Mouse (Mus musculus): Measurements from ENCODE around the gene Adgrb3.
"Not testable (repeated sequence)": the region's sequence is repeated elsewhere in the genome, so short reads cannot be mapped to it uniquely, and the experiment has no call there.

Adgrb3 gene

GRCm38 (mm10) chr1:25745575-25745974, 83.9 kb downstream of the Adgrb3 start:
- DNase-seq (ENCODE audit: low read depth, low spot score): no peak

DNA sequence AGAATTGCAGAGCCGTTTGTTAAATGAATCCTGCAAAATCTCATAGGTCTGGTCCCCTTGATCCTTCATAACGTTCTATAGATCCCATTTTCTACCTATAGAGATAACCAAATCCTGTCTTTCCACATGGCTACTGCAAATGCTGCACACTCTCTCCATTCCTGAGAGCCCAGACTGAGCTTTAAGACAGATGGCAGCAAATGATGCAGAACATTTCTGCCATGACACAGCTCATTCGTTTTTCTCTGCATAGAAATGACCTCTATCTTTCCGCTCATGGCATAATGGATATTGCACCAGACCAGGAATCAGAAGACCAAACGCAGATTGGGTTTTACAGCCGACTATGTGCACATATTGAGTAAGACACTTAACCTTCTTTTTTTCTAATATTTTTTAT, 84.8 kb downstream of the Adgrb3 start:
- no peak for DNase-seq (ENCODE audit: low read depth, low spot score)

DNA sequence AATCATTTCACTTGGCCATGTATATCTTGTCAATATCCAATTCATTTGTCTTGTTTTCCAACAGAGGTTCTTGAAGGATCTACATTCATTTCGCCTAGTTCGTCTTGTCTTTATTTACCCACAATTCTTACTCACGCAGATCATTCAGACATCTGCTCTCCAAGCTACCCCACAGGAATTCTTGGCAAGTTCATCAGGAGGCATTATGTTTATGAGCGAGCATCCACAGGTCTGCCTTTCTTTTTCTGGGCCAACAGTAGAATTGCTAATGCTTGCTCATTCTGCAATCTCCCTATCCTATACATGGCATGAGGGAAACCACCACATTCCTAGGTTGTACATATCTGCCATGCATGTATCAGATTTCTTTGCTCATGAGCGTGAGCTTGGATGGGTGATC, 99.7 kb downstream of the Adgrb3 start:
- DNase-seq (ENCODE audit: low read depth, low spot score): no peak

DNA sequence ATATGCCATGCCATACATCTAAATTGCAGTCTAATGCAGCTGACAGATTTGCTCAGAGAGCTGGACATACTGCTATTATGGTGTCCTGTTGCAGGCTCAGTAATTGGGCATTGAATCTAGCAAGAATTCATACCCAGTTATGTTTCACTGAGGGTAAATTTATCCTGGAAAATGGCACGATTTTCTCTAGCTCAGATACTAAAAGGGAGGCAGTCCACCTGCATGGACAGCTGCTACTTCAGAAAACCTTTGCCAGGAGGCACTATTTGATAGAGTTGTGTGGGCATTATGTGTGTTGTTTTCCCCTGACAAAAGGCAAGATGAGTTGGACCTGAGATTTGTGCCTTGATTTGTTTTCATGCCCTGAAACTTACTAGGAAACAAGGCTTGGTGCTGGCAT, 118.0 kb downstream of the Adgrb3 start:
- no peak for DNase-seq (ENCODE audit: low read depth, low spot score)

- no peak for DNase-seq (ENCODE audit: low read depth, low spot score)
Observed at GRCm38 (mm10) chr1:25706299-25706698, 123.2 kb downstream of the Adgrb3 start.

DNA sequence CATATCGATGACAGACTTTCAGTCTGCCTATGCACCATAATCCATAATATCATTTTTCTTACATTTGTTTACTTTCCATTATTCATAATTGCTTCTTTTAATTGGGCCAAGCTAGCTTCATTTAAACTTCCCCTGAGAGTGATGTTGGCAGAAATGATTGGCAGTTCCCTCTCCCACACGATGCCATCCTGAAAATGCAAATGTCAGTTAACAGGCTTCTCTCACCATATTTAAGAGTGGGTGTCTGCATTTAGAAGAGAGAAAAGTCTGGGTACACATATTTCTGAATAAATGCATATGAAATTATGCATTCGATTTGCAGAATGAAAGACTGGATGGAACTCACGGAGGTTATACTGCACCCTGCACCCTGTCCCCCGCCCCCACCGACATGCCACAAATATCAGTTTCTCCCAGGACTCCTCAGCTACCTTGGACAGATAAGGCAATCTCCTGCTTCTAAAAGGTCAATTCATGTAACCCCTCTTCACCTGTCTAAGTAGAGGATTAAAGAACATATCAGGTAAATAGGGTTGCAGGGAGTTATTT, 130.7 kb downstream of the Adgrb3 start:
- DNase-seq (ENCODE audit: low read depth, low spot score): no peak

GRCm38 (mm10) chr1:25697179-25697578, 132.3 kb downstream of the Adgrb3 start:
- no peak for DNase-seq (ENCODE audit: low read depth, low spot score)

DNA sequence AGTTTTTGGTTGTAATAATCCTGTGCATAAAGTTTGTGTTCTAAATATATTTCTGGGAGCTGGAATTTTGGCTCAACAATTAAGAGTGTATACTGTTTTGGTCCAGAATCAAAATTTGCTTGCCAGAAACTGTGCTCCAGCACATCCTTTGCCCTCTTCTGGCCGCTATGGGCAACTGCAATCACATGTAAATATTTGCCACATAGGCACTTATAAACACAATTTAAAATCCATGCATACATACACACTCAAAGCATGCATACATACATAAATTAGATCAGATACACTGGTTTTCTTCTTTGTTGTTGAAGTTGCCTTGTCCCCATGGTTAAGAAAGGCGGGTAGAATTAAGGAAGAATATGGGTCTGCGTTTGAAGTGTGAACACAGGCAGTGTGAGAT, 132.7 kb downstream of the Adgrb3 start:
- DNase-seq (ENCODE audit: low read depth, low spot score): peak; percentile 24

DNA sequence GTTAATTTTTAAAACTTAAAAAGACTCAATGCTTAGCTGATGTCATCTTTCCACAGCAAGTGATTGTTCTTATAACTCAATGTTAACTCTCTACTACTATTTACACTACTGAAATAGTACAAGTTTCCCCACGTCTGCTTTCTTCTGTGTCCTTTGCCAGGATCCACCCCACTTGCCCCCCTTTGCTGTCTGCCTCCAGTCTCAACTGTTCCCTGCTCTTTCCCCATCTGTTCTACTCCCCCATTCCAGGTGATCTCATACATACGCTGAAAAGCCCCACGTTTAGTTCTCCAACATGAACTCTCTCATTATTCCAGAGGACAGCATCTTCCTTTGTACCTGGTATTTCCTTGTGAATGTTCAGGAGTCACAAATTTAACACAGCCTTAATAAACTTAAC, 147.4 kb downstream of the Adgrb3 start:
- no peak for DNase-seq (ENCODE audit: low read depth, low spot score)

DNA sequence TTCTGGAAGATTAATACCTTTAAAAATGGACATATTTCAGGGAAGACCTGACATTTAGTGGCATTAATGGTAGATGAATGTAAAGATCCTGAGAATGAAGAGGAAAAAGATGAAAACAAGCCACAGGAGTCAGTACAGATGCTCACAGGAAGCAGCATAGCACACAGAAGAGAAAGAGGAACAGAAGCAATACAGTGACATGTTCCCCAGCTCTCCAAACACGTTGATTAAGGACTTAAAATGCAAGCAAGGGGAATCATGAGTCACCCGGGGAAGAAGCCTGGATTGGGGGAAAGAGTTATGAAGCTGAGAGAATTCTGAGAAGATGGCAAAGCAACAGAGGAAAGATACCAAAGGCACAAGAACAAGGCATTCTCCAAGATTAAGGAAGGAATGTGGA, 149.9 kb downstream of the Adgrb3 start:
- DNase-seq (ENCODE audit: low read depth, low spot score): no peak

DNA sequence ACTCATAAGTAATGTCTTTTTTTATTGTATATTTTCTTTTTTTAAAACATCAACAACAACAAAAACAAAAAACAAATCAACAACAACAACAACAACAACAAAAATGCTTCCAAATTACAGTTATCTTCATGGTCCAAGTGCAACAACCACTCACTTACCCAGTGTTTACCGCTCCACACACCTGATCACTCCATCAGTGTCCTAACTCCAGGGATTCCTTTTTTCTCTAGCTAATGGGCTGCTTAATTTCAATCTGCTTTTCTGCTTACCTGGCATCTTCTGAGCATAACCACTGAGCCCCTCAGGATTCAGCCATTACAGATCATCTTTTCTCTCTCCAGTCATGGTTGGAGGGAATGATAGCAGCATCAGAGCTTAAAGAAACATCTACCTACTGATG, 176.8 kb downstream of the Adgrb3 start:
- no peak for DNase-seq (ENCODE audit: low read depth, low spot score)

GRCm38 (mm10) chr1:25644256-25644655, 185.3 kb downstream of the Adgrb3 start:
- DNase-seq (ENCODE audit: low read depth, low spot score): no peak

- no peak for DNase-seq (ENCODE audit: low read depth, low spot score)
Observed at GRCm38 (mm10) chr1:25621458-25621857, 208.0 kb downstream of the Adgrb3 start.

GRCm38 (mm10) chr1:25616954-25617353, 212.6 kb downstream of the Adgrb3 start:
- peak; percentile 7 for DNase-seq (ENCODE audit: low read depth, low spot score)

DNA sequence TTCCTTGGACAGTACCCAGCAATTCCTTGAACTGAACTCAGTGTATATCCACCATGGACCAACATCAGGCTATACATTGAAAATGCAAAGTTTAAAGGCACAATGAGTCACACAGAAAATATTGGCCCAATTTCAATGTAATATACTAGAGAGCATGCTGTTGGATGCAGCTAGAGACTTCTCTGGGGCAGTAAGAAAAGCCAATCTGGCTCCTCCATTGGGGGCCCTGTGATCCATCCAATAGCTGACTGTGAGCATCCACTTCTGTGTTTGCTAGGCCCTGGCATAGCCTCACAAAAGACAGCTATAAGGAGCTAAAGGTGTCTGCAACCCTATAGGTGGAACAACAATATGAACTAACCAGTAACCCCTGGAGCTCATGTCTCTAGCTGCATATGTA, 218.7 kb downstream of the Adgrb3 start:
- not testable (repeated sequence) for DNase-seq (ENCODE audit: low read depth, low spot score)

DNA sequence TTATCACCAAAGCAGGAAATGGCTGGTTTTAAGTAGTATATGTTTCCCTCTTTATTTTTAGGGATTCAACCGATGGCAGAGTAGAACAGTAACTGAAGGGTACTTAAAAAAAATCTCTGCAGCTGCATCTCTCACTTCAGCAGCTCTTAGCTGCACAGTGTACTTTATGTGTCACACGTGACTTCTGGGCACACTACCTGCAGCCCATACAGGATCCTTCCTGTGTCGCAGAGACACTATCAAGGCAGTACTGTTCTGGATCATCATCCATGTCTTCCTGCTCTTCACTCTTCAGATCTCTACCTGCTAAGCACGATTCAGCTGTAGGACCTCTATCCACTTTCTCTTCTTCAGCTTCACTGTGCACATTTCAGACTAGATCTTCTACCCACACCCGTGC, 230.6 kb downstream of the Adgrb3 start:
- DNase-seq (ENCODE audit: low read depth, low spot score): no peak

- no peak for DNase-seq (ENCODE audit: low read depth, low spot score)
Observed at GRCm38 (mm10) chr1:25588568-25589118, 240.9 kb downstream of the Adgrb3 start.

GRCm38 (mm10) chr1:25581698-25582097, 247.8 kb downstream of the Adgrb3 start:
- DNase-seq (ENCODE audit: low read depth, low spot score): no peak

- DNase-seq (ENCODE audit: low read depth, low spot score): no peak
Observed at GRCm38 (mm10) chr1:25577836-25578235, 251.7 kb downstream of the Adgrb3 start.

DNA sequence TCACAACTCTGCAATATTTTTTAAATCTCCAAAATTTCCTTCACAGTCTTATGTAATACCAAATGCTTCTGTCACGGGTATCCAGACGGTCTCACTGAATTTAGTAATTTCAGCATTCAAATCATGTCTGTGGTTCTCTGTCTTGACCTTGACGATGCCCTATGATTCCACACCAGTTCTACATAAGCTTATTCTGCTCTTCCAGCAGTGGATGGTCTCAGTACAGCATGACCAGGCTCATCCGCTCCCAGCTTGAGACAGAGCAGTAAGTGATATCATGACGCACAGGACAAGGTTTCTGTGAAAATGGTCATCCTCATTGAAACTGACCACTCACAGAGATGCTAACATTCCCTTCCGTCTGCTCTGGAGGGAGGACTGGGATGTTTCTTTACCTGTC, 252.9 kb downstream of the Adgrb3 start:
- DNase-seq (ENCODE audit: low read depth, low spot score): no peak

- DNase-seq (ENCODE audit: low read depth, low spot score): no peak
Observed at GRCm38 (mm10) chr1:25568096-25568495, 261.4 kb downstream of the Adgrb3 start.

DNA sequence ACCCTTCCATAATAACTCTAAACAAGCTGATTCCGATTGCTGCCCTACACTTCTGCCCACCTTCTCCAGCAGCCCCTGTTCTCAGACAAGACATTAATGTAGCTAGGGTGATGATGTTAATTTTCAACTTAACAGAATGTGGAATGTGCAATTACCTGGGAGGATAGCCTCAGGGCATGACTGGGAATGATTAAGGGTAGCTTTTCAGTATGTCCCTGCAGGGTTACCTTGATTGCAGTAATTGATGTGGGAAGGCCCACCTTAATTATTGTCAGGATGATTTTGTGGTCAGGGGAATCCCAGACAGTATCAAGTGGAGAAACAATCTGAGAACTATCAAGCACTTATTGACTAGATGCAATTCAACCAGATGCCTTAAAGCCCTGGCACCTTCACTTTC, 283.4 kb downstream of the Adgrb3 start:
- DNase-seq (ENCODE audit: low read depth, low spot score): no peak

DNA sequence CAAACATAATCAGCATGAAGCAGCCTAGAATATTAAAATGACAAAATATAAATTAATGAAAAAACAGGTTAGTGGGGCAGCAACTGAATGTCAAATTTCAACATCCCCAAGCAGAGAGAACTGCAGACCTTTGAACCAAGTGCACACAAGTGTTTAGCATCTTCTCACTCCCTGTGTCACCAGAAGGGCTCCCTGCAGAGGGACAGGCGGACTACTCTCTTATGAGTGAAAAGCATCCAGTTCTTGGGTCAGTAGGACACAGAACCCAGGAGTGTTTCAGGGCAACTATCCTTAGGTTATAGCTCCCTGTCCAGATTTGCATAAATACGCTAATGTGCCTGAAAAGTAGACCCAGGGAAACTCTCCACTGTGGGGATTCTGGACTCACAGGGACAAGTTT, 285.6 kb downstream of the Adgrb3 start:
- no peak for DNase-seq (ENCODE audit: low read depth, low spot score)

- no peak for DNase-seq (ENCODE audit: low read depth, low spot score)
Observed at GRCm38 (mm10) chr1:25542891-25543290, 286.6 kb downstream of the Adgrb3 start.

All from ZHBTc4 (cell line).